Mouse (Mus musculus): ENCODE measurements around the gene Dhx9.
"Not testable (repeated sequence)": the region's sequence is repeated elsewhere in the genome, so short reads cannot be mapped to it uniquely, and the experiment has no call there.

Gene Dhx9

GRCm38 (mm10) chr1:153485201-153485796 lies 2.2 kb downstream of the Dhx9 start:
- no peak for DNase-seq

GRCm38 (mm10) chr1:153481025-153481412 lies 6.4 kb downstream of the Dhx9 start:
- no peak for DNase-seq

- DNase-seq, result peak; percentile 87
Measured at GRCm38 (mm10) chr1:153480386-153481024, 7.0 kb downstream of the Dhx9 start.

GRCm38 (mm10) chr1:153479296-153479695 lies 8.2 kb downstream of the Dhx9 start:
- DNase-seq, result no peak

- no peak for DNase-seq
Measured at GRCm38 (mm10) chr1:153461796-153462195, 25.7 kb downstream of the Dhx9 start.

- no peak for DNase-seq
Measured at GRCm38 (mm10) chr1:153456137-153456536, 31.3 kb downstream of the Dhx9 start.

- DNase-seq, result no peak
Measured at GRCm38 (mm10) chr1:153453146-153453642, 34.3 kb downstream of the Dhx9 start.

- peak; percentile 49 for DNase-seq
Measured at GRCm38 (mm10) chr1:153451237-153452154, 36.0 kb downstream of the Dhx9 start.

GRCm38 (mm10) chr1:153446120-153446831 lies 41.2 kb downstream of the Dhx9 start:
- DNase-seq, result no peak

- DNase-seq, result no peak
Measured at GRCm38 (mm10) chr1:153443632-153444031, 43.8 kb downstream of the Dhx9 start.

GRCm38 (mm10) chr1:153443019-153443418 lies 44.4 kb downstream of the Dhx9 start:
- DNase-seq, result no peak

- no peak for DNase-seq
Measured at GRCm38 (mm10) chr1:153441656-153442055, 45.8 kb downstream of the Dhx9 start.

- no peak for DNase-seq
Measured at GRCm38 (mm10) chr1:153440752-153441151, 46.7 kb downstream of the Dhx9 start.

GRCm38 (mm10) chr1:153437536-153437935 lies 49.9 kb downstream of the Dhx9 start:
- no peak for DNase-seq

- DNase-seq, result no peak
Measured at GRCm38 (mm10) chr1:153433851-153434589, 53.4 kb downstream of the Dhx9 start.

- no peak for DNase-seq
Measured at GRCm38 (mm10) chr1:153432329-153432728, 55.1 kb downstream of the Dhx9 start.

- DNase-seq, result no peak
Measured at GRCm38 (mm10) chr1:153431701-153432100, 55.8 kb downstream of the Dhx9 start.

- DNase-seq, result no peak
Measured at GRCm38 (mm10) chr1:153431158-153431557, 56.3 kb downstream of the Dhx9 start.

- DNase-seq, result peak; percentile 85
Measured at GRCm38 (mm10) chr1:153424770-153425584, 62.5 kb downstream of the Dhx9 start, which contains the start of gene Shcbp1l. TSS of gene Shcbp1l (plus strand) at chr1:153425162.

- DNase-seq, result no peak
Measured at GRCm38 (mm10) chr1:153424271-153424670, 63.2 kb downstream of the Dhx9 start.

GRCm38 (mm10) chr1:153417805-153418204 lies 69.7 kb downstream of the Dhx9 start:
- DNase-seq, result not testable (repeated sequence)
